Mouse (Mus musculus): ENCODE measurements at regions not wholly inside any gene's neighbourhood (a gene's known extent, or its start where the extent isn't known, plus 50 kb on each side); places are given as distances from the start of the nearest gene placed in this dataset.
"Not testable (repeated sequence)": the region's sequence is repeated elsewhere in the genome, so short reads cannot be mapped to it uniquely, and the experiment has no call there.

GRCm38 (mm10) chr8:98955803-98956202 lies 460.5 kb downstream of the Cdh8 start:
- DNase-seq = peak; percentile 18 to 29

GRCm38 (mm10) chr8:98913159-98913777 lies 503.0 kb downstream of the Cdh8 start:
- no peak for DNase-seq

- peak; percentile 10 to 24 for DNase-seq
These were observed 522.9 kb downstream of the Cdh8 start for GRCm38 (mm10) chr8:98893331-98893730.

- peak; percentile 82 to 83 for DNase-seq
These were observed 554.5 kb downstream of the Cdh8 start for GRCm38 (mm10) chr8:98861664-98862306.

DNA sequence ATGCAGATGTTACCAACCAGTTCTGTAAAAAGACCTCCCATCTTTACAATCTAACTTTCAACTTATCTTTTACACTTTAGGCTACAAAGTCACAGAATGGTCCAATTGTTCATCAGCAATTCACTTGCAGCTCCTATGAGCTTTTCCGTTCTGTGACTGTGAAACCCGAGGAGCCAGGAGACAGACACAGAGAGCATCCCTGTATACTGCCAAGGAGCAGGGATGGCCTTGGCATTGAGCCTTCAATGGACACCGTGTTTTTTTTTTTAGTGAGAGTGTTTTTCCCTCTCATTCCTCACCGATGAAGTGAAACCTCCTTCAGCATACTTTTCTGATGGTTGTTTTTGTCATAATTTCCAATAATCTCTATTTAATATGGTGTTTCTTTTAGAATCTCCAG lies 555.1 kb downstream of the Cdh8 start:
- peak; percentile 76 to 82 for DNase-seq

- peak in 1 of 2 experiments; percentile 21 for DNase-seq
These were observed 555.9 kb downstream of the Cdh8 start for GRCm38 (mm10) chr8:98860416-98860815.

DNA sequence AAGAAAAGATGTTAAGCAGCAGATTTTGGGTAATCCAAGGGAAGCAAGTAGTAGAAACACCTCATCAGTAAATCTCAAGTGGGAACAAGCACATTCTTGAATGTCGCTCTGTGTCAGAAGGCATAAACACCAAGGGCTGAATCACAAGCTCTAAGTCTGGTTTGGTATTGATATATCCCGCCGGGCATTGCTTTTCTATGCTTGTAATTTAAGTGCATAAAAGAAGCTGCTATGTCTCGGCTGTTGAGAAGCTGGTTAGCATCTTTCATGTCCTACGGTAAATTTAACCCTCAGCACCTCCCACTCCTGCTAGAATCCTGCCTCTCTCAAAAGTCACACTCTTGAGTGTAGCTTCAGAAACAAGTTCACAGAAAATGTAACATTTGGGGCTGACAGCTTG lies 586.8 kb downstream of the Cdh8 start:
- DNase-seq = no peak

- peak; percentile 38 for DNase-seq
These were observed 587.3 kb downstream of the Cdh8 start for GRCm38 (mm10) chr8:98829006-98829405.

GRCm38 (mm10) chr8:98811922-98812321 lies 604.3 kb downstream of the Cdh8 start:
- DNase-seq = peak; percentile 68 to 78

DNA sequence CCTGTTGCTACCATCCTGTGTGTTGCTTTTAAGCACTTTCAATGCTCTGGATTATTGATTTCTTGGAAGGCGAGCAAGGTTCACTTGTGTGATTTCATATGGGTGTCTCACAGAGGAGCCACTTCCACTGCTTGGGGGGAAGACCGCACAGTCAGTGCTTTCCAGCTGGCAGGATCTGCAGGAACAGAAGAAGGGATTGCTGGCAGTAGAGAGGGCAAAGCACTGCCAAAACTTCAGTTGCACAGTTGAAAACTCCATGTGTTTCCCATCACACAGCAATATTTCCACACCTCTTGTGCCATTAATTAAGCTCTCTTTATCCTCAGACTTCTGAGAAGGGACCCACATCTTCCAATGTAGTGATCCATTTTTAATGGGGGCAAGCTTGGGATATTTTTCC lies 618.8 kb downstream of the Cdh8 start:
- DNase-seq = peak; percentile 72 to 83

GRCm38 (mm10) chr8:98767036-98767435 lies 649.2 kb downstream of the Cdh8 start:
- DNase-seq = no peak

GRCm38 (mm10) chr8:98756596-98756995 lies 659.7 kb downstream of the Cdh8 start:
- DNase-seq = no peak

DNA sequence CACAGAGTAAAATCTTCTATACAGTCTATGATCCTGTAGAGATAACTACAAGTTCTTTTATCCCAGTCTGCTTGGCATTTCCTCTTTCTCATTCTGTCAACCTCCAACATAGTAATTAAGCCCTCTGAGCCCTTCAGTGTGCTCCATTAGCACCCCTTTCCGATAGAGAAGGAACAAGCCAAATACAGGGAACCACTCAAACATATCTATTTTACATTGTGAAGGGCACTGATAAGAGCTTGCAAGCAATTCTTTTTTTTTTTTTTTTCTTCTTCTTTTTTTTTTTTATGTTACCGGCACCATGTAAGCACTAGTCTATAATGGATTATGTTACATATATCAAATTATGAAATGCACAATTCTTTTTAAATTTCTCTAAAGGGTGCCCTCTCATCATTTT lies 660.5 kb downstream of the Cdh8 start:
- no peak for DNase-seq

DNA sequence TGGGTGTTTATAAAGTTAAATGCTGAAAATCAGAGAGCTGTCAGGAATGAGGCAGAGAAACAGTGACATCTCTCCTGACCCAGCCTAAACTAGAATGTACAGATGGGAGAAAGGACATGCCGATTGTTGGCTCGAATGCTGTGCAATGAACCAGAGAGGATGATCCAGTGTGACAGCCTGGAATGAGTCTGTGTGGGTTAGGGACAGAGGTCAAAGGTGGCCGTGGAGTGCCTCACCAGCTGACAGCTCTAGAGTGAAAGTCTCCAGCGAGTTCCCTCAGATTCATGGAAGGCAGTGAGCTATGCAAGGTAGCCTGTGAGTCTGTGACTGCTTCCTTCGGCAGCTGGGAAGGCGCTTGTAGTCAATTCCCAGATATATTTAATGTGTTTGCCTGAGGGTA lies 663.9 kb downstream of the Cdh8 start:
- peak; percentile 13 to 22 for DNase-seq

GRCm38 (mm10) chr8:98707753-98708152 lies 708.5 kb downstream of the Cdh8 start:
- DNase-seq = no peak

- no peak for DNase-seq
These were observed 710.1 kb downstream of the Cdh8 start for GRCm38 (mm10) chr8:98706122-98706521.

GRCm38 (mm10) chr8:98685195-98685594 lies 731.1 kb downstream of the Cdh8 start:
- peak; percentile 71 to 80 for DNase-seq

DNA sequence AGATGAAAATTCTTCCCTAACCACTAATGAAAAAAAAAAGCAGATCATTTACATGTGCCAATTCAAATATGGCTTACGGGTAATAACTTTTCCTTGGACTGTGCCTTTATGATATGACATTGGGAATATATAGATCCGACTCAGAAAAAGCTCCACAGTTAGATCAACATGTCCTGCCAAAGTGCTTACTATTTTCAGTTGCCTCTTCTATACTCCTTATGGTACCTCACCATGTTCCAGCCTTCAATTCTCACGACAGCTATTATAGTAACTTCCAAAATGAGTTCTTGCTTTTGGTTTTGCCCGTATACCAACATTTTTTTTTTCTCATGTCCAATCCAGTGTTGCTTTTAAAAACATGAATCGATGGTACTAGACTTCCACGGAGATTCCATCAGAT lies 731.7 kb downstream of the Cdh8 start:
- DNase-seq = no peak

- no peak for DNase-seq
These were observed 736.2 kb downstream of the Cdh8 start for GRCm38 (mm10) chr8:98680065-98680464.

DNA sequence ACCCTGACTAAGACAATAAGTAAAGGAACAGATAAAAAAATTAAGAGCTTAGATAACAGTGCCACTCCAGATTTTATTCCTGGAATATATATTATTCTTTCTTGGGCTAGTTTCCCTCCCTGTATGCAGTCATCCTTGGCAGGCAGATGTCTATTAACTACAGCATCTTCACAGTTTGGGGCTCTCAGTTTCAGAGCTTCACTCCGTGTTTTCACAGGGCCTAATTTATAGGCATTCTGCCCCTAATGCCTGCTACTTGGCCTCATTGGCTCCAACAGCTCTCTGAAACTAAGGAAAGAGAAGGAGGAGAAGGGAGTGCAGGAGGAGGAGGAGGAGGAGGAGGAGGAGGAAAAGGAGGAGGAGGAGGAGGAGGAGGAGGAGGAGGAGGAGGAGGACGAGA lies 757.0 kb downstream of the Cdh8 start:
- DNase-seq = no peak

- DNase-seq = not testable (repeated sequence)
These were observed 764.0 kb downstream of the Cdh8 start for GRCm38 (mm10) chr8:98652316-98652715.

DNA sequence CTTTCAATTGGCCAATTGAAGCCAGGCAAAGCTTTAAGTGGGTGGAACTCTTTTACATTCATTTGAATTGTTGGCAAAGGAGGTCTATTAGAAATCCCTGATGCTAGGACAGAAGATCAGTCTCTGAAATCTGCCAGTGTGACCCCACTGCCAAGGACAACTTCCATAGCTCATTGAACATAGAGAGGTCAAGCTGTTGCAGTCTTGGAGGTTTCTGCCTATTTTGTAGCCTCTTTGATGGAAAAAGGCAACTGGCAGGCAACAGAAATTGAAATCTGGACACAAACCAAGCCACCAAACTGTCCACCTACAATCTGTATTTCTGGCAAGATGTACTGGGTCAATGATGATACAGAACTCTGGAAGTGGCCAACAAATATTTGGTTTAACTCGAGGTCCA lies 765.3 kb downstream of the Cdh8 start:
- peak; percentile 5 to 7 for DNase-seq

- DNase-seq = no peak
These were observed 788.1 kb downstream of the Cdh8 start for GRCm38 (mm10) chr8:98628151-98628550.

DNA sequence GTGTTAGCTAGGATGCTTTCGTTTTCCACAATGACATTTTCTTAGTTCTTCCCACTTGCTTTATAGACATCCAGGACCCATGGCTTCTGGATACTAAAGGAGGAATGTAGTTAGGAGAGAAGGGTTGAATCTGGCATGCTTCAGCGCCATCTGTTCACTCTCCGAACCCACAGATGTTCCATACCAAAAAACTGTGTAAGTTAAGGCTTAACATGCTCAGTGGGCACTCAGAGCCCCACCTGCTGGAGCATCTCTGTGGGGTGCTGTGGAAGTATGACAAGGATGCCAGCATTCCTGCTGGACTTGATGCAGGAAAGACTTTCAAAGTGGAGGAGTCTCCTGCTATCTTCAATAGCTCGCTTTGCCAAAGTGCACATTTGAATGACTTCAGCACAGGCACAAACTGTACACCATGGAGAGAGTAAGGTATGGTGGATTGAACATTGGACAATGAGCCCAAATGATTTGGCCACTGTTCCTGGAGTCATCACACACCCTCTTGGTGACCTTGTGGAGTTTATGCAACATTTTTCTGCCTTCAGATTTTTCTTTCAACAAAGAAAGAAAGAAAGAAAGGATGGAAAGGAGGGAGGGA lies 802.3 kb downstream of the Cdh8 start:
- peak; percentile 73 to 76 for DNase-seq

Measured in cerebellum, adult 18-20 months (tissue).